Mouse (Mus musculus): ENCODE data around the gene Pcca. TPM values are rescaled to one million over a fixed set of nuclear protein-coding genes. Genes with fewer than 3 reads are reported as not detected.

Gene Pcca
- polyA plus RNA-seq, 1 experiment = 25.1 TPM

GRCm38 (mm10) chr14:122720989-122721388 is 186.9 kb downstream of the Pcca start:
- no peaks in the 10 kb centered on the region for H3K9me3 ChIP-seq (replicated peaks; ENCODE audit: control insufficient read depth, insufficient read depth, low read length, poor library complexity, severe bottlenecking)
- no peak overlapping the region for H3K9ac ChIP-seq (ENCODE audit: low read depth, poor library complexity, severe bottlenecking)
- no peak overlapping the region for H3K27ac ChIP-seq (ENCODE audit: insufficient read depth, low read length)
- TF ChIP-seq POLR2A (IDR thresholded peaks at IDR 0.05; ENCODE audit: insufficient read depth, low read length) (no peak), CTCF (IDR thresholded peaks at IDR 0.05; ENCODE audit: low read depth, low read length) (no peak), EP300 (IDR thresholded peaks at IDR 0.05; ENCODE audit: insufficient read depth, low read depth, low read length) (no peak)
- no peaks in the 10 kb centered on the region for H3K36me3 ChIP-seq (ENCODE audit: control insufficient read depth, insufficient read depth, low read length, poor library complexity, severe bottlenecking)
- no peaks in the 10 kb centered on the region for H3K27me3 ChIP-seq (ENCODE audit: control insufficient read depth, insufficient read depth, low read length, poor library complexity, severe bottlenecking)
- no peaks in the 10 kb centered on the region for H3K4me1 ChIP-seq (ENCODE audit: control insufficient read depth, insufficient read depth, low read length)
- H3K4me3 ChIP-seq (ENCODE audit: low read depth, low read length) = no peak overlapping the region

GRCm38 (mm10) chr14:122721750-122722149 is 187.6 kb downstream of the Pcca start:
- H3K4me1 ChIP-seq (ENCODE audit: control insufficient read depth, insufficient read depth, low read length) = no peaks in the 10 kb centered on the region
- H3K36me3 ChIP-seq (ENCODE audit: control insufficient read depth, insufficient read depth, low read length, poor library complexity, severe bottlenecking) = no peaks in the 10 kb centered on the region
- H3K9me3 ChIP-seq (replicated peaks; ENCODE audit: control insufficient read depth, insufficient read depth, low read length, poor library complexity, severe bottlenecking) = no peaks in the 10 kb centered on the region
- H3K9ac ChIP-seq (ENCODE audit: low read depth, poor library complexity, severe bottlenecking) = no peak overlapping the region
- no peak overlapping the region for H3K27ac ChIP-seq (ENCODE audit: insufficient read depth, low read length)
- no peak overlapping the region for H3K4me3 ChIP-seq (ENCODE audit: low read depth, low read length)
- no peak for TF ChIP-seq EP300 (IDR thresholded peaks at IDR 0.05; ENCODE audit: insufficient read depth, low read depth, low read length)
- no peak for TF ChIP-seq POLR2A (IDR thresholded peaks at IDR 0.05; ENCODE audit: insufficient read depth, low read length)
- no peaks in the 10 kb centered on the region for H3K27me3 ChIP-seq (ENCODE audit: control insufficient read depth, insufficient read depth, low read length, poor library complexity, severe bottlenecking)

GRCm38 (mm10) chr14:122726456-122726855 is 192.3 kb downstream of the Pcca start:
- no peak overlapping the region for H3K27ac ChIP-seq (ENCODE audit: insufficient read depth, low read length)
- TF ChIP-seq POLR2A (IDR thresholded peaks at IDR 0.05; ENCODE audit: insufficient read depth, low read length) (no peak), EP300 (IDR thresholded peaks at IDR 0.05; ENCODE audit: insufficient read depth, low read depth, low read length) (no peak), CTCF (IDR thresholded peaks at IDR 0.05; ENCODE audit: low read depth, low read length) (no peak)
- no peaks in the 10 kb centered on the region for H3K27me3 ChIP-seq (ENCODE audit: control insufficient read depth, insufficient read depth, low read length, poor library complexity, severe bottlenecking)
- no peak overlapping the region for H3K4me3 ChIP-seq (ENCODE audit: low read depth, low read length)
- no peaks in the 10 kb centered on the region for H3K4me1 ChIP-seq (ENCODE audit: control insufficient read depth, insufficient read depth, low read length)
- H3K9ac ChIP-seq (ENCODE audit: low read depth, poor library complexity, severe bottlenecking) = no peak overlapping the region
- H3K36me3 ChIP-seq (ENCODE audit: control insufficient read depth, insufficient read depth, low read length, poor library complexity, severe bottlenecking) = no peaks in the 10 kb centered on the region
- H3K9me3 ChIP-seq (replicated peaks; ENCODE audit: control insufficient read depth, insufficient read depth, low read length, poor library complexity, severe bottlenecking) = no peaks in the 10 kb centered on the region

- Histone ChIP-seq H3K27ac (ENCODE audit: insufficient read depth, low read length) (no peak overlapping the region), H3K27me3 (ENCODE audit: control insufficient read depth, insufficient read depth, low read length, poor library complexity, severe bottlenecking) (no peaks in the 10 kb centered on the region), H3K9ac (ENCODE audit: low read depth, poor library complexity, severe bottlenecking) (no peak overlapping the region), H3K36me3 (ENCODE audit: control insufficient read depth, insufficient read depth, low read length, poor library complexity, severe bottlenecking) (no peaks in the 10 kb centered on the region), H3K9me3 (replicated peaks; ENCODE audit: control insufficient read depth, insufficient read depth, low read length, poor library complexity, severe bottlenecking) (no peaks in the 10 kb centered on the region), H3K4me1 (ENCODE audit: control insufficient read depth, insufficient read depth, low read length) (no peaks in the 10 kb centered on the region), H3K4me3 (ENCODE audit: low read depth, low read length) (no peak overlapping the region)
- no peak for TF ChIP-seq EP300 (IDR thresholded peaks at IDR 0.05; ENCODE audit: insufficient read depth, low read depth, low read length)
- TF ChIP-seq POLR2A (IDR thresholded peaks at IDR 0.05; ENCODE audit: insufficient read depth, low read length) = no peak
- TF ChIP-seq CTCF (IDR thresholded peaks at IDR 0.05; ENCODE audit: low read depth, low read length) = no peak
Measured at GRCm38 (mm10) chr14:122729431-122730073, 195.4 kb downstream of the Pcca start.

GRCm38 (mm10) chr14:122730921-122731551 is 196.9 kb downstream of the Pcca start:
- H3K4me1 ChIP-seq (ENCODE audit: control insufficient read depth, insufficient read depth, low read length) = no peaks in the 10 kb centered on the region
- H3K27ac ChIP-seq (ENCODE audit: insufficient read depth, low read length) = no peak overlapping the region
- H3K36me3 ChIP-seq (ENCODE audit: control insufficient read depth, insufficient read depth, low read length, poor library complexity, severe bottlenecking) = no peaks in the 10 kb centered on the region
- no peaks in the 10 kb centered on the region for H3K27me3 ChIP-seq (ENCODE audit: control insufficient read depth, insufficient read depth, low read length, poor library complexity, severe bottlenecking)
- no peak overlapping the region for H3K4me3 ChIP-seq (ENCODE audit: low read depth, low read length)
- H3K9me3 ChIP-seq (replicated peaks; ENCODE audit: control insufficient read depth, insufficient read depth, low read length, poor library complexity, severe bottlenecking) = no peaks in the 10 kb centered on the region
- TF ChIP-seq POLR2A (IDR thresholded peaks at IDR 0.05; ENCODE audit: insufficient read depth, low read length) (no peak), EP300 (IDR thresholded peaks at IDR 0.05; ENCODE audit: insufficient read depth, low read depth, low read length) (no peak), CTCF (IDR thresholded peaks at IDR 0.05; ENCODE audit: low read depth, low read length) (no peak)
- no peak overlapping the region for H3K9ac ChIP-seq (ENCODE audit: low read depth, poor library complexity, severe bottlenecking)

GRCm38 (mm10) chr14:122736806-122737205 is 202.7 kb downstream of the Pcca start:
- Histone ChIP-seq H3K9me3 (replicated peaks; ENCODE audit: control insufficient read depth, insufficient read depth, low read length, poor library complexity, severe bottlenecking) (no peaks in the 10 kb centered on the region), H3K36me3 (ENCODE audit: control insufficient read depth, insufficient read depth, low read length, poor library complexity, severe bottlenecking) (no peaks in the 10 kb centered on the region), H3K9ac (ENCODE audit: low read depth, poor library complexity, severe bottlenecking) (no peak overlapping the region), H3K27ac (ENCODE audit: insufficient read depth, low read length) (no peak overlapping the region), H3K4me1 (ENCODE audit: control insufficient read depth, insufficient read depth, low read length) (no peaks in the 10 kb centered on the region), H3K27me3 (ENCODE audit: control insufficient read depth, insufficient read depth, low read length, poor library complexity, severe bottlenecking) (no peaks in the 10 kb centered on the region), H3K4me3 (ENCODE audit: low read depth, low read length) (no peak overlapping the region)
- TF ChIP-seq POLR2A (IDR thresholded peaks at IDR 0.05; ENCODE audit: insufficient read depth, low read length) = no peak
- TF ChIP-seq EP300 (IDR thresholded peaks at IDR 0.05; ENCODE audit: insufficient read depth, low read depth, low read length) = no peak
- TF ChIP-seq CTCF (IDR thresholded peaks at IDR 0.05; ENCODE audit: low read depth, low read length) = no peak

All from ES-Bruce4 (cell line).